Mouse (Mus musculus) liver, embryonic 13.5 days (tissue): Measurements from ENCODE around the gene Tmcc3. TPM values are rescaled to one million over a fixed set of nuclear protein-coding genes. Genes with fewer than 3 reads are reported as not detected.

Experiments
- ATAC-seq: fragments of 200-750 bp; cut with Nextera tagmentation; 2 replicates; pipeline ENCODE4 v1.8.0; 2017; ENCODE audit warnings: low read depth, mild to moderate bottlenecking, moderate number of reproducible peaks, moderate library complexity
- DNase-seq: peaks from one replicate; pipeline ENCODE4 v3.0.0; 2022
- H3K27ac ChIP-seq: fragments of 300-500 bp; sonication (generic); 2 replicates; pipeline ENCODE4 v1.5.1; 2015; ENCODE audit warnings: moderate library complexity, mild to moderate bottlenecking, inconsistent platforms
- H3K27me3 ChIP-seq: fragments of 300-500 bp; sonication (generic); 2 replicates; pipeline ENCODE4 v1.6.1; 2015; ENCODE audit warnings: mild to moderate bottlenecking, inconsistent platforms
- H3K36me3 ChIP-seq: fragments of 300-500 bp; sonication (generic); 2 replicates; pipeline ENCODE4 v1.6.1; 2015; ENCODE audit warnings: mild to moderate bottlenecking, inconsistent platforms
- H3K4me1 ChIP-seq: fragments of 300-500 bp; sonication (generic); replicated peaks from 2 replicates; pipeline ENCODE4 v1.6.1; 2015; ENCODE audit warnings: inconsistent platforms
- H3K4me2 ChIP-seq: fragments of 300-500 bp; sonication (generic); 2 replicates; pipeline ENCODE4 v1.6.1; 2015; ENCODE audit warnings: inconsistent platforms, mild to moderate bottlenecking, moderate library complexity
- H3K4me3 ChIP-seq: fragments of 300-500 bp; sonication (generic); replicated peaks from 2 replicates; pipeline ENCODE4 v1.5.1; 2015; ENCODE audit warnings: mild to moderate bottlenecking, inconsistent platforms
- H3K9ac ChIP-seq: fragments of 300-500 bp; sonication (generic); 2 replicates; pipeline ENCODE4 v1.6.1; 2015; ENCODE audit warnings: mild to moderate bottlenecking, inconsistent platforms
- H3K9me3 ChIP-seq: fragments of 300-500 bp; sonication (generic); replicated peaks from 2 replicates; pipeline ENCODE4 v1.6.1; 2016; ENCODE audit warnings: inconsistent platforms
- WGBS: fragments of 180-500 bp; shearing (Covaris S2); methylation state at CpG from one replicate; pipeline ENCODE4 v1.1.7; 2015; ENCODE audit not compliant: insufficient replicate concordance; 5-methylcytosine and 5-hydroxymethylcytosine counted together
- polyA plus RNA-seq: library from polyadenylated mRNA; unstranded; fragments of >200 nt; fragmentation: Nextera tagmentation; extraction: Ambion mirVana; gene quantifications from 2 replicates; pipeline ENCODE4 v1.2.1, GENCODE M21; 2015

Tmcc3 gene
- polyA plus RNA-seq, 1 experiment from 2014 or later: 2.6 TPM

- no peak; the same call in 1 of the 2 replicates for ATAC-seq
Measured at GRCm38 (mm10) chr10:94561351-94561750, 249.6 kb downstream of the Tmcc3 start.

GRCm38 (mm10) chr10:94562188-94562587, 250.4 kb downstream of the Tmcc3 start:
- H3K27me3 ChIP-seq: no peaks in the 10 kb centered on the region
- no peak for ATAC-seq
- no peak overlapping the region for H3K4me2 ChIP-seq
- H3K4me3 ChIP-seq: no peak overlapping the region
- no peak overlapping the region for H3K27ac ChIP-seq
- peaks cover 38% of the 10 kb centered on the region for H3K4me1 ChIP-seq
- DNase-seq: no peak
- WGBS: 10% methylated on average over 1 of the region's 1 CpGs
- no peaks in the 10 kb centered on the region for H3K36me3 ChIP-seq
- no peaks in the 10 kb centered on the region for H3K9me3 ChIP-seq
- no peak overlapping the region for H3K9ac ChIP-seq

More at GRCm38 (mm10) chr10:94561351-94561750, 249.6 kb downstream of the Tmcc3 start:
- Histone ChIP-seq H3K9ac (no peak overlapping the region), H3K36me3 (no peaks in the 10 kb centered on the region), H3K27me3 (no peaks in the 10 kb centered on the region), H3K27ac (no peak overlapping the region), H3K9me3 (no peaks in the 10 kb centered on the region), H3K4me1 (peaks cover 30% of the 10 kb centered on the region), H3K4me2 (no peak overlapping the region), H3K4me3 (no peak overlapping the region)
- WGBS: 29% methylated on average over 7 of the region's 7 CpGs
- no peak for DNase-seq

GRCm38 (mm10) chr10:94562991-94563390, 251.2 kb downstream of the Tmcc3 start:
- DNase-seq: no peak
- H3K9me3 ChIP-seq: no peaks in the 10 kb centered on the region

GRCm38 (mm10) chr10:94565410-94566221, 253.9 kb downstream of the Tmcc3 start:
- ATAC-seq: peak; percentile 84
- H3K27ac ChIP-seq: peak overlapping the region; percentile 77
- no peaks in the 10 kb centered on the region for H3K9me3 ChIP-seq
- no peak overlapping the region for H3K4me3 ChIP-seq
- H3K36me3 ChIP-seq: no peaks in the 10 kb centered on the region
- no peaks in the 10 kb centered on the region for H3K27me3 ChIP-seq
- no peak overlapping the region for H3K9ac ChIP-seq
- 12% methylated on average over 7 of the region's 7 CpGs for WGBS
- H3K4me1 ChIP-seq: peaks cover 44% of the 10 kb centered on the region
- DNase-seq: peak; percentile 33
- no peak overlapping the region for H3K4me2 ChIP-seq

More at GRCm38 (mm10) chr10:94562991-94563390, 251.2 kb downstream of the Tmcc3 start:
- Histone ChIP-seq H3K27ac (no peak overlapping the region), H3K36me3 (no peaks in the 10 kb centered on the region), H3K4me1 (peaks cover 41% of the 10 kb centered on the region), H3K4me3 (no peak overlapping the region), H3K27me3 (no peaks in the 10 kb centered on the region), H3K4me2 (no peak overlapping the region), H3K9ac (no peak overlapping the region)
- 67% methylated on average over 3 of the region's 3 CpGs for WGBS
- no peak for ATAC-seq

- no peak for ATAC-seq
- no peak for DNase-seq
- no peak overlapping the region for H3K9ac ChIP-seq
- H3K4me2 ChIP-seq: no peak overlapping the region
- H3K36me3 ChIP-seq: no peaks in the 10 kb centered on the region
- H3K4me3 ChIP-seq: no peak overlapping the region
- no peaks in the 10 kb centered on the region for H3K9me3 ChIP-seq
- H3K27me3 ChIP-seq: no peaks in the 10 kb centered on the region
- H3K27ac ChIP-seq: peak overlapping the region; percentile 77
- WGBS: 60% methylated on average over 21 of the region's 21 CpGs
- peaks cover 42% of the 10 kb centered on the region for H3K4me1 ChIP-seq
Measured at GRCm38 (mm10) chr10:94566222-94566868, 254.6 kb downstream of the Tmcc3 start.

GRCm38 (mm10) chr10:94567251-94567650, 255.5 kb downstream of the Tmcc3 start:
- H3K4me1 ChIP-seq: peaks cover 41% of the 10 kb centered on the region
- no peaks in the 10 kb centered on the region for H3K36me3 ChIP-seq
- no peaks in the 10 kb centered on the region for H3K9me3 ChIP-seq
- H3K9ac ChIP-seq: no peak overlapping the region
- no peaks in the 10 kb centered on the region for H3K27me3 ChIP-seq
- DNase-seq: no peak
- H3K4me3 ChIP-seq: no peak overlapping the region
- H3K4me2 ChIP-seq: no peak overlapping the region
- H3K27ac ChIP-seq: no peak overlapping the region
- no peak for ATAC-seq
- 74% methylated on average over 6 of the region's 6 CpGs for whole genome bisulfite sequencing

GRCm38 (mm10) chr10:94567915-94568314, 256.2 kb downstream of the Tmcc3 start:
- no peaks in the 10 kb centered on the region for H3K9me3 ChIP-seq
- H3K4me1 ChIP-seq: peaks cover 47% of the 10 kb centered on the region
- WGBS: 75% methylated on average over 14 of the region's 14 CpGs
- H3K36me3 ChIP-seq: no peaks in the 10 kb centered on the region
- H3K27ac ChIP-seq: no peak overlapping the region
- H3K9ac ChIP-seq: no peak overlapping the region
- no peak overlapping the region for H3K4me2 ChIP-seq
- no peaks in the 10 kb centered on the region for H3K27me3 ChIP-seq
- ATAC-seq: no peak
- no peak overlapping the region for H3K4me3 ChIP-seq
- DNase-seq: no peak

- ATAC-seq (no peak), DNase-seq (no peak)
- H3K9ac ChIP-seq: no peak overlapping the region
- H3K4me1 ChIP-seq: peaks cover 50% of the 10 kb centered on the region
- H3K36me3 ChIP-seq: no peaks in the 10 kb centered on the region
- no peak overlapping the region for H3K27ac ChIP-seq
- no peak overlapping the region for H3K4me3 ChIP-seq
- H3K4me2 ChIP-seq: no peak overlapping the region
- WGBS: 59% methylated on average over 7 of the region's 7 CpGs
- no peaks in the 10 kb centered on the region for H3K27me3 ChIP-seq
- H3K9me3 ChIP-seq: no peaks in the 10 kb centered on the region
Measured at GRCm38 (mm10) chr10:94568867-94569266, 257.1 kb downstream of the Tmcc3 start.

GRCm38 (mm10) chr10:94569731-94570130, 258.0 kb downstream of the Tmcc3 start:
- H3K9ac ChIP-seq: no peak overlapping the region
- H3K4me1 ChIP-seq: peaks cover 55% of the 10 kb centered on the region
- ATAC-seq (no peak), DNase-seq (no peak)
- H3K4me2 ChIP-seq: no peak overlapping the region
- no peak overlapping the region for H3K27ac ChIP-seq
- H3K4me3 ChIP-seq: no peak overlapping the region
- H3K27me3 ChIP-seq: no peaks in the 10 kb centered on the region
- WGBS: 74% methylated on average over 7 of the region's 7 CpGs
- no peaks in the 10 kb centered on the region for H3K9me3 ChIP-seq
- no peaks in the 10 kb centered on the region for H3K36me3 ChIP-seq

- WGBS: 63% methylated on average over 9 of the region's 9 CpGs
- Histone ChIP-seq H3K36me3 (no peaks in the 10 kb centered on the region), H3K27me3 (no peaks in the 10 kb centered on the region), H3K27ac (no peak overlapping the region), H3K9ac (no peak overlapping the region), H3K4me1 (peaks cover 53% of the 10 kb centered on the region), H3K9me3 (no peaks in the 10 kb centered on the region), H3K4me3 (no peak overlapping the region), H3K4me2 (no peak overlapping the region)
- ATAC-seq: no peak
- DNase-seq: no peak
Measured at GRCm38 (mm10) chr10:94571927-94572620, 260.3 kb downstream of the Tmcc3 start.

- WGBS: 37% methylated on average over 12 of the region's 12 CpGs
- H3K4me1 ChIP-seq: peaks cover 50% of the 10 kb centered on the region
- H3K4me2 ChIP-seq: no peak overlapping the region
- no peaks in the 10 kb centered on the region for H3K9me3 ChIP-seq
- ATAC-seq: no peak
- H3K27me3 ChIP-seq: no peaks in the 10 kb centered on the region
- no peak overlapping the region for H3K27ac ChIP-seq
- no peak for DNase-seq
- H3K9ac ChIP-seq: no peak overlapping the region
- H3K36me3 ChIP-seq: no peaks in the 10 kb centered on the region
- H3K4me3 ChIP-seq: no peak overlapping the region
Measured at GRCm38 (mm10) chr10:94572772-94573171, 261.0 kb downstream of the Tmcc3 start.
